8 mouse cellular contexts compared by ENCODE assay signal in the genomic region with DNA sequence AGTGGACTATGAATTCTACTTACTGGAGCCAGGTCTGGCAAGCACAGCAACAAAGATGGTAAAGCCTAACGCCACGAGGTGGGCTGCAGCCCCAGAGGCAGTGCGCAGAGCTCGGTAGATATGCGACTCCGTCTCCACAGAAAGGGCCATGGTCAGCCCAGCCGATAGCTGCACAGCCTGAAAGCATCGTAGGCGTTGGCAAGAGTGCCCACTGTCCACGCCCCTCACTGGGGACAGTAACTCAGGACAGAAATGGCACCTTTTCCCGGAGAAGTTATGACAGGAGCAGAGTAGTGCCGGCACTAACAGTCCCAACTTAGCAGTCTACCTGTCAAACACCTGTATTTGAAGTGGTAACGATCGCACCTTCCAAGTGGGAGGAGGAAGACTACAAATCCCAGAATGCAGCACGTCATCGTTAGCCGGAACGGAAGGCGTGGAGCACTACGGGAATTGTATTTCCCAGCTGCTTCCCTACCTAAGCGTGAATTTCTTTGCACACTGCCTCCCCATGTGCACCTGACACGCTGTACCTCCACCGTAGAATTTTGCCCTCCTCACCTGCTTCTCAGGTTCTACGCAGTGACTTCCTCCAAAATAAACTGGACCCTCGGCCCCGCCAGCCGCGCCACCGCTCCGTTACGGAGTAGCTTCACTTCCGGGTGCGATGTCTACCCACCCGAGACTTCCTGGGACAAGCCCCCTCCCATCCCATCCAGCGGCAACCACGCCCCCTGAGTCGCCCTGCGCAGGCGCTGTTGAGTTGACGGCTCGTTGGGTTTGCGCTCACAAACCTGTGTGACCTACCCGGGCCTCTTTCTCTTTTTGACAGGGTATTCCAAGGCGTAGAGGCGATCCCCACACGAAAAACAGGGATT. TPM values are rescaled to one million over a fixed set of nuclear protein-coding genes. Genes with fewer than 3 reads are reported as not detected.
A peak's percentile ranks its signal among the peaks of the same experiment; 100 is the strongest.
DNase-seq lines count a peak whose midpoint lies in the region; ATAC-seq and TF ChIP-seq lines count a peak whose summit lies in the region.

A gene (minus strand): TSS at position 720 of the 878 bp plus-strand sequence.
A gene (plus strand): TSS at position 753 of the 878 bp plus-strand sequence.

- peak within 1 kb of the TSS; percentile 95 for H3K4me2 ChIP-seq in CH12.LX (ENCODE audit: insufficient read depth, low read depth, poor library complexity, severe bottlenecking)
- peak within 1 kb of the TSS; percentile 95 for H3K4me2 ChIP-seq in forebrain, embryonic 11.5 days (ENCODE audit: low read depth, low read length, severe bottlenecking)
- H3K4me2 ChIP-seq in heart, embryonic 16.5 days (ENCODE audit: low read depth, low read length) = peak within 1 kb of the TSS; percentile 99
- H3K4me2 ChIP-seq in liver, embryonic 16.5 days (ENCODE audit: low read depth, low read length) = peak within 1 kb of the TSS; percentile 84
- peak within 1 kb of the TSS; percentile 91 for H3K4me2 ChIP-seq in neural tube, embryonic 13.5 days

- peak within 1 kb of the TSS; percentile 14; the same call in 1 of the 2 replicates for H3K27ac ChIP-seq in CH12.LX (ENCODE audit: insufficient read depth, low read depth)
- no peak within 1 kb of the TSS for H3K27ac ChIP-seq in forebrain, embryonic 11.5 days (ENCODE audit: low read depth, low read length)
- peak within 1 kb of the TSS; percentile 74 for H3K27ac ChIP-seq in heart, embryonic 16.5 days (ENCODE audit: low read length)
- H3K27ac ChIP-seq in liver, embryonic 16.5 days (ENCODE audit: low read length) = peak within 1 kb of the TSS; percentile 77
- H3K27ac ChIP-seq in neural tube, embryonic 13.5 days (replicated peaks) = peak within 1 kb of the TSS; percentile 64; the same call in 1 of the 2 replicates
- H3K27ac ChIP-seq in testis, adult 2 months (ENCODE audit: control insufficient read depth, insufficient read depth, low read depth, low read length) = peak within 1 kb of the TSS; percentile 85

- in situ Hi-C loops in CH12.LX (cut with MboI; ENCODE audit: low pct_ligation_motif_present, low pct_unique_long_range_greater_than_20kb, low sequenced_read_pairs) = no loop called here

- dilution Hi-C loops in CH12.LX (cut with MboI; ENCODE audit: extremely low pct_ligation_motif_present, extremely low pct_unique_long_range_greater_than_20kb, low sequenced_read_pairs) = no loop called here

- H3K4me1 ChIP-seq in CH12.LX (ENCODE audit: control insufficient read depth in 1 of 2, insufficient read depth in 2 of 2) = peaks cover 6 to 40% of the 10 kb centered on the region in 2 experiments; a peak in 3 of 4 replicates
- peaks cover 9% of the 10 kb centered on the region for H3K4me1 ChIP-seq in forebrain, embryonic 11.5 days (replicated peaks; ENCODE audit: control insufficient read depth, insufficient read depth, low read length)
- peaks cover 28% of the 10 kb centered on the region for H3K4me1 ChIP-seq in heart, embryonic 16.5 days (ENCODE audit: control insufficient read depth, insufficient read depth, low read length)
- H3K4me1 ChIP-seq in liver, embryonic 16.5 days (ENCODE audit: control insufficient read depth, low read depth, low read length) = peaks cover 31% of the 10 kb centered on the region
- peaks cover 59% of the 10 kb centered on the region for H3K4me1 ChIP-seq in neural tube, embryonic 13.5 days (replicated peaks)
- H3K4me1 ChIP-seq in testis, adult 2 months (ENCODE audit: control insufficient read depth, insufficient read depth, low read length) = peaks cover 17% of the 10 kb centered on the region

- peaks cover 8% of the 10 kb centered on the region for H3K79me2 ChIP-seq in CH12.LX (replicated peaks; ENCODE audit: control insufficient read depth, extremely low read depth, insufficient read depth, poor library complexity, severe bottlenecking)

- H3K27me3 ChIP-seq in CH12.LX (replicated peaks) = no peaks in the 10 kb centered on the region
- H3K27me3 ChIP-seq in forebrain, embryonic 11.5 days (ENCODE audit: control insufficient read depth, insufficient read depth, low read length) = no peaks in the 10 kb centered on the region
- no peaks in the 10 kb centered on the region for H3K27me3 ChIP-seq in heart, embryonic 16.5 days (ENCODE audit: control insufficient read depth, insufficient read depth, low read length)
- no peaks in the 10 kb centered on the region for H3K27me3 ChIP-seq in liver, embryonic 16.5 days (ENCODE audit: control insufficient read depth, insufficient read depth, low read depth, low read length)
- H3K27me3 ChIP-seq in neural tube, embryonic 13.5 days = no peaks in the 10 kb centered on the region
- H3K27me3 ChIP-seq in testis, adult 2 months (ENCODE audit: control insufficient read depth, insufficient read depth, low read length) = no peaks in the 10 kb centered on the region

- peak within 1 kb of the TSS; percentile 77 for H3K9ac ChIP-seq in CH12.LX (ENCODE audit: insufficient read depth, low read depth)
- peak within 1 kb of the TSS; percentile 66 for H3K9ac ChIP-seq in forebrain, embryonic 11.5 days (ENCODE audit: low read length)
- peak within 1 kb of the TSS; percentile 90 for H3K9ac ChIP-seq in heart, embryonic 16.5 days (ENCODE audit: low read length)
- peak within 1 kb of the TSS; percentile 67 for H3K9ac ChIP-seq in liver, embryonic 16.5 days (ENCODE audit: low read depth, low read length)
- peak within 1 kb of the TSS; percentile 82 for H3K9ac ChIP-seq in neural tube, embryonic 13.5 days

- H3K9me3 ChIP-seq in CH12.LX (replicated peaks; ENCODE audit: low read length) = no peaks in the 10 kb centered on the region
- no peaks in the 10 kb centered on the region for H3K9me3 ChIP-seq in forebrain, embryonic 11.5 days (ENCODE audit: control insufficient read depth, low read length)
- H3K9me3 ChIP-seq in heart, embryonic 16.5 days (replicated peaks; ENCODE audit: control insufficient read depth, low read length) = no peaks in the 10 kb centered on the region
- no peaks in the 10 kb centered on the region for H3K9me3 ChIP-seq in liver, embryonic 16.5 days (replicated peaks; ENCODE audit: control insufficient read depth, low read length)
- no peaks in the 10 kb centered on the region for H3K9me3 ChIP-seq in neural tube, embryonic 13.5 days

- peak; percentile 94 for DNase-seq in CH12.LX (ENCODE audit: extremely low read depth)
- peak; percentile 84 for DNase-seq in c-Kit-positive CD71-positive TER-119-negative erythroid progenitor cells, embryonic 14.5 days (ENCODE audit: low read depth)
- DNase-seq in forebrain, embryonic 11.5 days (ENCODE audit: low spot score) = peak; percentile 96
- DNase-seq in kidney, postnatal 4 days = peak; percentile 95 to 97

- peak; percentile 83 for ATAC-seq in forebrain, embryonic 11.5 days (replicated peaks; ENCODE audit: low FRiP score)
- peak; percentile 88 for ATAC-seq in heart, embryonic 16.5 days (replicated peaks; ENCODE audit: extremely low read depth, insufficient read depth, low FRiP score)
- peak; percentile 86 for ATAC-seq in liver, embryonic 16.5 days (ENCODE audit: low read depth)
- ATAC-seq in neural tube, embryonic 13.5 days (ENCODE audit: low read depth) = peak; percentile 84

- peak; percentile 76 for TF ChIP-seq POLR2A in CH12.LX (IDR thresholded peaks at IDR 0.05; ENCODE audit: low read depth, low read length)
- TF ChIP-seq POLR2A in testis, adult 2 months (IDR thresholded peaks at IDR 0.05; ENCODE audit: control insufficient read depth, low read depth, low read length) = peak; percentile 61

- TF ChIP-seq RAD21 in CH12.LX (IDR thresholded peaks at IDR 0.05; ENCODE audit: low read depth, low read length) = no peak

- WGBS in forebrain, embryonic 11.5 days = 1% methylated on average over 46 of the region's 46 CpGs
- under 1% methylated on average over 46 of the region's 46 CpGs for WGBS in heart, embryonic 16.5 days
- under 1% methylated on average over 46 of the region's 46 CpGs for WGBS in liver, embryonic 16.5 days (ENCODE audit: insufficient replicate concordance)
- WGBS in neural tube, embryonic 13.5 days = 1% methylated on average over 46 of the region's 46 CpGs

- TF ChIP-seq CTCF in CH12.LX (conservative IDR thresholded peaks at IDR 0.05 in 1 of 2, IDR thresholded peaks at IDR 0.05 in 1 of 2; ENCODE audit: low read depth in 2 of 2, low read length in 2 of 2) = no peak
- TF ChIP-seq CTCF in testis, adult 2 months (IDR thresholded peaks at IDR 0.05; ENCODE audit: control insufficient read depth, insufficient read depth, insufficient replicate concordance, low read depth, low read length) = no peak

- no peak for TF ChIP-seq EP300 in CH12.LX (IDR thresholded peaks at IDR 0.05; ENCODE audit: low read length)

- peaks cover 48 to 64% of the 10 kb centered on the region in 2 experiments for H3K36me3 ChIP-seq in CH12.LX (replicated peaks in 1 of 2; ENCODE audit: control insufficient read depth in 1 of 2, insufficient read depth in 1 of 2, low read length in 1 of 2)
- peaks cover 7% of the 10 kb centered on the region for H3K36me3 ChIP-seq in forebrain, embryonic 11.5 days (ENCODE audit: control insufficient read depth, insufficient read depth, low read length)
- H3K36me3 ChIP-seq in heart, embryonic 16.5 days (ENCODE audit: control insufficient read depth, insufficient read depth) = peaks cover 30% of the 10 kb centered on the region
- peaks cover 20% of the 10 kb centered on the region for H3K36me3 ChIP-seq in liver, embryonic 16.5 days (ENCODE audit: control insufficient read depth, insufficient read depth)
- H3K36me3 ChIP-seq in neural tube, embryonic 13.5 days = peaks cover 56% of the 10 kb centered on the region
- no peaks in the 10 kb centered on the region; the same call in none of the 2 replicates for H3K36me3 ChIP-seq in testis, adult 2 months (ENCODE audit: control insufficient read depth, insufficient read depth, low read length)

- peak within 1 kb of the TSS; percentile 63 to 76 (median 70) for H3K4me3 ChIP-seq in CH12.LX (replicated peaks in 1 of 3; ENCODE audit: low read depth in 2 of 3, low read length in 2 of 3, poor library complexity in 1 of 3)
- H3K4me3 ChIP-seq in forebrain, embryonic 11.5 days (ENCODE audit: low read depth, low read length) = peak within 1 kb of the TSS; percentile 63
- H3K4me3 ChIP-seq in heart, embryonic 16.5 days (ENCODE audit: low read length) = peak within 1 kb of the TSS; percentile 92
- peak within 1 kb of the TSS; percentile 77 for H3K4me3 ChIP-seq in liver, embryonic 16.5 days (ENCODE audit: low read depth, low read length)
- H3K4me3 ChIP-seq in neural tube, embryonic 13.5 days = peak within 1 kb of the TSS; percentile 65
- peak within 1 kb of the TSS; percentile 92 for H3K4me3 ChIP-seq in testis, adult 2 months (ENCODE audit: control insufficient read depth, low read depth, low read length)

RNA-seq across cellular contexts. Expression of the first gene that starts in this region (rescaled TPM):
- 37.8 and 45.9 TPM in 2 replicates for total RNA-seq in CH12.LX (2012; rRNA removed)
- 29.2 and 35.7 TPM in 2 replicates for total RNA-seq in CH12.LX (2014; rRNA removed)
- polyA plus RNA-seq in CH12.LX (2012; ENCODE audit: insufficient read length, low read depth) = 23.6 and 23.8 TPM in 2 replicates
- 14.3 and 18.7 TPM in 2 replicates for polyA plus RNA-seq in forebrain, embryonic 11.5 days (2014; fragmentation: Nextera tagmentation; extraction: Ambion mirVana)
- polyA plus RNA-seq in heart, embryonic 16.5 days (2015; fragmentation: Nextera tagmentation; extraction: Ambion mirVana) = 17.7 and 18.5 TPM in 2 replicates
- polyA plus RNA-seq in liver, embryonic 16.5 days (2015; fragmentation: Nextera tagmentation; extraction: Ambion mirVana) = 10.6 and 11.2 TPM in 2 replicates
- polyA plus RNA-seq in neural tube, embryonic 13.5 days (2015; fragmentation: Nextera tagmentation; extraction: Ambion mirVana) = 33.0 and 40.1 TPM in 2 replicates
- polyA plus RNA-seq in testis, adult 2 months (2012; rRNA removed) = 28.3 and 29.4 TPM in 2 replicates

RNA-seq across cellular contexts. Expression of the second gene that starts in this region (rescaled TPM):
- total RNA-seq in CH12.LX (2012; rRNA removed) (28.0 and 31.4 TPM in 2 replicates), CH12.LX (2014; rRNA removed) (16.3 and 19.4 TPM in 2 replicates)
- 10.8 and 12.6 TPM in 2 replicates for polyA plus RNA-seq in CH12.LX (2012; ENCODE audit: insufficient read length, low read depth)
- 40.7 and 43.7 TPM in 2 replicates for polyA plus RNA-seq in forebrain, embryonic 11.5 days (2014; fragmentation: Nextera tagmentation; extraction: Ambion mirVana)
- 32.4 and 33.3 TPM in 2 replicates for polyA plus RNA-seq in heart, embryonic 16.5 days (2015; fragmentation: Nextera tagmentation; extraction: Ambion mirVana)
- 12.1 and 12.5 TPM in 2 replicates for polyA plus RNA-seq in liver, embryonic 16.5 days (2015; fragmentation: Nextera tagmentation; extraction: Ambion mirVana)
- polyA plus RNA-seq in neural tube, embryonic 13.5 days (2015; fragmentation: Nextera tagmentation; extraction: Ambion mirVana) = 66.7 and 73.7 TPM in 2 replicates
- polyA plus RNA-seq in testis, adult 2 months (2012; rRNA removed) = 34.7 and 40.3 TPM in 2 replicates
